Mouse (Mus musculus): ENCODE measurements around the gene Xirp1. TPM values are rescaled to one million over a fixed set of nuclear protein-coding genes. Genes with fewer than 3 reads are reported as not detected.

The Xirp1 gene
- total and polyA plus RNA-seq, 3 experiments: not detected

DNA sequence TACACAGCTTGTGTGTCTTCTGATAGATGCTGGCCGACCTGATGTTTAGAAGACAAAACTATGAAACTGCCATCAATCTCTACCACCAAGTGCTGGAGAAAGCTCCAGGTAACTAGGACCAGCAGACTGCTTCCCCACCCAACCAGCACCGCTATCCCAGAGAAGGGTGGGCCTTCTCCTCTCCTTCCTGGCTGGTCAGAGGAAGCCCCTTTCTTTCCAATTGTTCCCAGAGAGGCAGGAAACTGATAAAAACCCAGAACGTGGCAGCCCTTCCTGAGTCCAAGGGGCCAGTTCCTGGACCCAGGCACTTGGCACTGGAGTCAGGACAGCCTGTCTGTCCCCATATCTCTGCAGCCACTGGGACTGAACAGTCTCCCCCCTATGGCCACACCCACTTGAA lies 59.2 kb downstream of the Xirp1 start:
- DNase-seq (ENCODE audit: low read depth, low spot score): no peak
- Histone ChIP-seq H3K9me3 (replicated peaks; ENCODE audit: insufficient read depth, low read length) (no peaks in the 10 kb centered on the region), H3K9ac (ENCODE audit: control insufficient read depth, low read depth, low read length, poor library complexity, severe bottlenecking) (no peak overlapping the region), H3K27ac (ENCODE audit: control insufficient read depth, low read depth, low read length) (no peak overlapping the region), H3K36me3 (ENCODE audit: control insufficient read depth in 1 of 2, insufficient read depth in 2 of 2, low read length in 2 of 2) (no peaks in the 10 kb centered on the region; a peak in 1 of 4 replicates), H3K79me2 (ENCODE audit: control insufficient read depth, insufficient read depth, low read length, poor library complexity) (no peaks in the 10 kb centered on the region), H3K27me3 (ENCODE audit: control insufficient read depth in 1 of 2, insufficient read depth in 2 of 2, low read length in 2 of 2) (no peaks in the 10 kb centered on the region), H3K4me3 (ENCODE audit: control insufficient read depth in 1 of 2, insufficient read depth in 1 of 2, low read depth in 2 of 2, low read length in 2 of 2) (no peak overlapping the region), H3K4me1 (ENCODE audit: control insufficient read depth in 1 of 2, insufficient read depth in 2 of 2, low read length in 2 of 2) (peaks cover 8 to 14% of the 10 kb centered on the region in 2 experiments; a peak in 3 of 4 replicates)
- TF ChIP-seq EP300 (IDR thresholded peaks at IDR 0.05; ENCODE audit: low read depth in 1 of 2, low read length in 2 of 2) (no peak), MAX (IDR thresholded peaks at IDR 0.05; ENCODE audit: low read length) (no peak), MAFK (IDR thresholded peaks at IDR 0.05; ENCODE audit: borderline replicate concordance, low read depth, low read length) (no peak), USF2 (IDR thresholded peaks at IDR 0.05; ENCODE audit: borderline replicate concordance in 1 of 2, insufficient read depth in 1 of 2, low read depth in 1 of 2, low read length in 2 of 2) (no peak)

Other genes with a start within 250 kb of the Xirp1 start
- 0.04 and 0.10 TPM in 2 replicates for gene Scn11a, start 198.1 kb downstream of the Xirp1 start, total RNA-seq (2012; rRNA removed)
- under 1 TPM in 1 of 2 experiments, not detected in 1; 0.15 TPM for gene Scn11a, start 198.1 kb downstream of the Xirp1 start, polyA plus RNA-seq (2012; ENCODE audit: insufficient read depth in 1 of 2, insufficient read length in 2 of 2, low read depth in 1 of 2, low replicate concordance in 2 of 2, missing spikeins in 1 of 2)
- gene Wdr48, start 128.7 kb downstream of the Xirp1 start, total RNA-seq (2012; rRNA removed): 31.0 and 34.1 TPM in 2 replicates
- gene Wdr48, start 128.7 kb downstream of the Xirp1 start, polyA plus RNA-seq (2012; ENCODE audit: insufficient read depth in 1 of 2, insufficient read length in 2 of 2, low read depth in 1 of 2, low replicate concordance in 2 of 2, missing spikeins in 1 of 2): 10 to 100 TPM in 1 of 2 experiments, not detected in 1; 40.5 TPM
- 15.8 and 18.3 TPM in 2 replicates for gene Gorasp1, start 86.0 kb downstream of the Xirp1 start, total RNA-seq (2012; rRNA removed)
- gene Gorasp1, start 86.0 kb downstream of the Xirp1 start, polyA plus RNA-seq (2012; ENCODE audit: insufficient read depth in 1 of 2, insufficient read length in 2 of 2, low read depth in 1 of 2, low replicate concordance in 2 of 2, missing spikeins in 1 of 2): 10 to 100 TPM in 1 of 2 experiments, not detected in 1; 21.9 TPM
- not detected in 2 replicates for gene Ttc21a, start 86.0 kb downstream of the Xirp1 start, total RNA-seq (2012; rRNA removed)
- under 1 TPM in 1 of 2 experiments, not detected in 1; 0.01 TPM for gene Ttc21a, start 86.0 kb downstream of the Xirp1 start, polyA plus RNA-seq (2012; ENCODE audit: insufficient read depth in 1 of 2, insufficient read length in 2 of 2, low read depth in 1 of 2, low replicate concordance in 2 of 2, missing spikeins in 1 of 2)
- gene Csrnp1, start 38.9 kb downstream of the Xirp1 start, total RNA-seq (2012; rRNA removed): 3.7 and 4.1 TPM in 2 replicates
- 1 to 10 TPM in 1 of 2 experiments, not detected in 1; 8.1 TPM for gene Csrnp1, start 38.9 kb downstream of the Xirp1 start, polyA plus RNA-seq (2012; ENCODE audit: insufficient read depth in 1 of 2, insufficient read length in 2 of 2, low read depth in 1 of 2, low replicate concordance in 2 of 2, missing spikeins in 1 of 2)
- gene Cx3cr1, start 46.3 kb upstream of the Xirp1 start, total RNA-seq (2012; rRNA removed): not detected in 2 replicates
- gene Cx3cr1, start 46.3 kb upstream of the Xirp1 start, polyA plus RNA-seq (2012; ENCODE audit: insufficient read depth in 1 of 2, insufficient read length in 2 of 2, low read depth in 1 of 2, low replicate concordance in 2 of 2, missing spikeins in 1 of 2): not detected
- gene Ccr8, start 68.5 kb upstream of the Xirp1 start, total RNA-seq (2012; rRNA removed): not detected in 2 replicates
- gene Ccr8, start 68.5 kb upstream of the Xirp1 start, polyA plus RNA-seq (2012; ENCODE audit: insufficient read depth in 1 of 2, insufficient read length in 2 of 2, low read depth in 1 of 2, low replicate concordance in 2 of 2, missing spikeins in 1 of 2): not detected
- gene Slc25a38, start 86.8 kb upstream of the Xirp1 start, total RNA-seq (2012; rRNA removed): 76.1 and 87.6 TPM in 2 replicates
- gene Slc25a38, start 86.8 kb upstream of the Xirp1 start, polyA plus RNA-seq (2012; ENCODE audit: insufficient read depth in 1 of 2, insufficient read length in 2 of 2, low read depth in 1 of 2, low replicate concordance in 2 of 2, missing spikeins in 1 of 2): 10 to 100 TPM in 1 of 2 experiments, not detected in 1; 81.3 TPM
- gene Rpsa, start 104.1 kb upstream of the Xirp1 start, total RNA-seq (2012; rRNA removed): 1,584 and 1,827 TPM in 2 replicates
- gene Rpsa, start 104.1 kb upstream of the Xirp1 start, polyA plus RNA-seq (2012; ENCODE audit: insufficient read depth in 1 of 2, insufficient read length in 2 of 2, low read depth in 1 of 2, low replicate concordance in 2 of 2, missing spikeins in 1 of 2): 1,000 to 10,000 TPM in 1 of 2 experiments, 100 to 1,000 TPM in 1; 726 to 4,532 TPM
- gene Mobp, start 126.1 kb upstream of the Xirp1 start, total RNA-seq (2012; rRNA removed): not detected in 2 replicates
- gene Mobp, start 126.1 kb upstream of the Xirp1 start, polyA plus RNA-seq (2012; ENCODE audit: insufficient read depth in 1 of 2, insufficient read length in 2 of 2, low read depth in 1 of 2, low replicate concordance in 2 of 2, missing spikeins in 1 of 2): not detected